Mouse (Mus musculus) lung, postnatal 36 days (tissue): ENCODE data around the gene Rabgap1l.

ENCODE experiments used
- DNase-seq: peaks from one replicate; pipeline ENCODE4 v3.0.0; 2022; ENCODE audit warnings: mixed read lengths

The Rabgap1l gene

DNA sequence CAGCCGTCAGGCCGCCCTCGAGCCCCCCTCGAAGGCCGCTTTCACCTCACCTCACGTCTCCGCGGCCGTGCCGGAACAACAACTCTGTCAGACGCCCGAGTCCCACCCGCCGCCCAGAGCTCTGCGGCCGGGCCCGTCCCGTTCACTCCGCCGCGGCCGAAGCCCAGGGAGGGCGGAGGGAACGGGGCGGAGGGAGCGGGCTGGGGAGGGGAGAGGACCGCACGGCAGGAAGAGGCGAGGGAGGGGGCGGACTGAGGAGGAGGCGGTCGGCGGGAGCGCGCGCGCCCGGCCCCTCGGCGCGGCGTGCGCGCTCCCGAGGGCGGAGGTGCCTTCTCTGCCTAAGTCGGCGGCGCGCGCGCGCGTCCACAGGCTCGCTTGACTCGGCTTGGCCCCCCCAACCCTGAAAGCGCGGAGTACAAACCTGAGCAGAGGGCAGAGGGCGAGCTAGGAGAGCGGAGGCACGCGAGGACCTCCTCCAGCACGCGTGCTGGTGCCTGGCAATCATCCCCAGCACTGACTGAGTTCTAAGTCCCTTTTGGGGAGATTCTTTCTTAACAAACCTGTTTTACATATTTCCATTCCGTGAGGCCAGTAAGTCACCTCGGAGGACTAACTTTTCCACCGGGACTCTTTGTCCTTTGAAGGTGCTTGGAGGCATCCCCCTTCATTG is at the start of gene Rabgap1l:
Rabgap1l (minus strand) TSS at position 526 of the 670 bp plus-strand sequence.
- DNase-seq, result peak; percentile 90

DNA sequence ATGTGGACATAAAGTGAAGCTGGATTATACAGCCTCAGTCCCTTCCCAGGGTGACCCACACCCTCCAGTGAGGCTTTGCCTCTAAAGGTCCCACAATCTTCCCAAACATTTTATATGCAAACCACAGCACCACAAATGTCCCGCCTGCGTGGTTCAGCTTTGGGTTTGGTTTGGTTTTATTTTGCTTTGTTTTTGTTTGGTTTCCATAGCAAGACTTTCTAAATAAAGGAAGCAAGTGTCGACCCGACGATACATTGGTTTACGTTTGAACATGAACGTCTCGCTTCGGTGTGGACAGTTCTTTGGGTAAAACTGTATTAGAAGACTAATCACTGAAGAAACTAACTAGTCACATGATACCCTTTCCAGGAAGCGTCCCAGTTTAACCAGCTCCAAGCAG is 49.6 kb upstream of the Rabgap1l start:
- DNase-seq, result peak; percentile 13

DNA sequence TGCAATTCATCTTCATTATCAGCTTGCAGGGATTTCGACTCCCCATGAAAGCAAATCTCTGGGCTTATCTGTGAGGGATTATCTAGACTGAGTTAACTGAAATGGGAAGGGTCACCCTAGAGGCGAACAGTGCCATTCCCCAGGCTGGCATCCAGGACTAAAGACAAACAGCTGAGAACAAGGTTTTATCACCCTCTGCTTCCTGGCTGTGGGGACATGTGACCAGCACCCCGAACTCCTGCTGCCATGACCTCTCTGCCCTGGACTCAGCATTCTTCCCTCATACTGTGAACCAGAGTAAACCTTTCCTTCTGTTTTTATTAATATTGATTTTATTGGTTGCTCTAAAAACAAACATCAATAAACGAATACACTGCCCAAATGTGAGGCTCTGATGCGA is 47.6 kb upstream of the Rabgap1l start:
- no peak for DNase-seq

DNA sequence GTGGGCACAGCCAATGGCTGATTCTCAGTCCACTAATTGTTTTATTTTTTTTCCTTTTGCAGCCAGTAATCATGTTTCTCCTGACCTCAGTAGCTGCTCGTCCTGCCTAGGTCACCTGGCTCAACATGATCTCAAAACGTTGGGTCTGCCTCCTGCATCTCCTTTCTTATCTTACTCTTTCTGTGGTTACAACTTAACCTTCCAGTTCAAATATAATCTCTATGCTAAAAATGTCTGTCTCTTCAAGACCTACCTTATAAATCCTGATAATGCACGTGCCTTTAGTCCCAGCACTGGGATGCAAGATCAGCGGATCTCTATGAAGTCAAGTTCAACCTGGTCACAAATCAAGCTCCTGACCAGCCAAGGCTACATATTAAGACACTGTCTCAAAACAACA is 46.1 kb upstream of the Rabgap1l start:
- DNase-seq, result no peak

DNA sequence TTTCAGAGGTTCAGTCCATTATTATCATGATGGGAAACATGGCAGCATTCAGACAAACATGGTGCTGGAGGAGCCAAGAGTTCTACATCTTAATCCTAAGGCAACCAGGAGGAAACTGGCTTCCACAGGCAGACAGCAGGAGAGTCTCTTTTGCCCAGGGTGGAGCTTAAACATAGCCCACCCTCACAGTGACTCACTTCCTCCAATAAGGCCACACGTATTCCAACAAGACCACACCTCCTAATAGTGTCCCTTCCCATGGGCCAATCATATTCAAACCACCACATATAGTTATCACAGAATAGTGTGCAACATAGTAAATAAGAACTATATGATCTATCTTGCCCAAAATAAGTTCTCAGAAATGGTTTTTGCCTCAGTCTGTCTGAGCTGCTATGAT is 41.4 kb upstream of the Rabgap1l start:
- no peak for DNase-seq

DNA sequence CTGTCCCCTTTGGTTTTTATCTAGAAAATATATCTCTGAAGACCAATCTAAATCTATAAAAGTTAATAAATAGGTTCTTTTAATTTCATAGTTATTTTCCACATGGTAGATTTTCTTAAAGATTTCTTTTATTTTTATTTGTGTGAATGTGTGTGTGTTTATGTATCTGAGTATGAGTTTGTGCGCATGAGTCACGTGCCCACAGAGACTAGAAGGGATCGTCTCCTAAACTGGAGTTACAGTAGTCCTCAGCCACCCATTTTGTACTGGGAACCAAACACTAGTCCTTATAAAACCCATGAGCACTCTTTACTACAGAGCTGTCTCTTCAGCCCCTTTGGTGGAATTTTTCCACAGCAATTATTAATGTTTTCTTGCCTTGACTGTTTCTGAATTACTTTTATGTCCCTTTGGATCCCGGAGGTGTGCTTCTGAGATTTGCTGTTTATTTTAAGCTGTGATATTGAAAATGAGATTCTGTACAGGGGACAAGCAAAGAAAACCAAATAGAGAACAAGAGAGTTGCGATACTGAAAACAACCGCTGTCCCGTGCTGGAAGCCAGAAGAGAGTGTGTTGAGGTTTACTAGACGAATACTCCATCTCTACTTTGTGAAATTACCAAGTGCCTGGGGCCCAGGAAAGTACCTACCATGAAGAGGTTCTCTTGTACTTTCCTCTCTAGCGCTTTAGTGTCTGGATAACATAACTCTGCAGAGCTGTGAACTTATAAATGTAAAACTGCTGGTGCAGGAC is 39.4 kb upstream of the Rabgap1l start:
- DNase-seq, result no peak

DNA sequence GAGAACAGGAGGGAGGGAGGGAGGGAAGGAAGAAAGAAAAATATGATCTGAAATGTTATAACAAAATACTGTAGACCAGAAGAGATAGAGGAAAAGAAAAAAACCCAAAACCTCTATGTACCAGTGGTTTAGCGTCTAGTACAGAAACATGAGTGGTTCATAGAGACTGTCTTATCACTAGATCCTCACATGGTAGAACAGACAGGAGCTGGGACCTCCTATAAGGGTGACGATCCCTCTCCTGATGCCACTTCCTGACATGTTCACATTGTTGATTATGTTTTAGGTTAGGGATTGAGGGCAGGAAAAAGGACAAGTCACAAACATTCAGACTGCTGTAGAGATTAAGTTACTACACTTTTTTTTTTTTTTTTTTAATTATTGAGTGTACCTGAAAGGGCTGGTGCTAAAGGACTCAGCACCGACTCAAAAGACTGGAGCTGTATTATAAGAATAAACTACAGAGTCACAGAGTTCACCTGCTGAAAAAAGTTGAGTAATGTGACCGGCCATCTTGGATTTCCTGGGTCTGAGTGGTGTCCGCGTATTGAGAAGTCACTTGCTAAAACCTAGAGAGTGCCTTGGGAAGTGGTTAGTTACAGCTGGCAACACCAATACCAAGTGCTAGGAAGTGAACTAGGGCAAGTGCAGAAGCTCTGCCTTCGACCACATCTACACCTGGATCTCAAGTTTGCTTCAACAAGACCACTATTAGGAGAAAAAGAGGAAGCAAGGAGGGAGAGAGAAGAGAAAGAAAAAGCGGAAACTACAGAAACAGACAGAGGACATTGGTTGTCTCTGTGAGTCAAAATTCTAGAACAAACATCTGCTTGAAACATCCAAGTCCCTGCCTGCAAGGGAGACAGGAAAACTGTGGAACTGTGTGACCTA is 37.8 kb upstream of the Rabgap1l start:
- no peak for DNase-seq

DNA sequence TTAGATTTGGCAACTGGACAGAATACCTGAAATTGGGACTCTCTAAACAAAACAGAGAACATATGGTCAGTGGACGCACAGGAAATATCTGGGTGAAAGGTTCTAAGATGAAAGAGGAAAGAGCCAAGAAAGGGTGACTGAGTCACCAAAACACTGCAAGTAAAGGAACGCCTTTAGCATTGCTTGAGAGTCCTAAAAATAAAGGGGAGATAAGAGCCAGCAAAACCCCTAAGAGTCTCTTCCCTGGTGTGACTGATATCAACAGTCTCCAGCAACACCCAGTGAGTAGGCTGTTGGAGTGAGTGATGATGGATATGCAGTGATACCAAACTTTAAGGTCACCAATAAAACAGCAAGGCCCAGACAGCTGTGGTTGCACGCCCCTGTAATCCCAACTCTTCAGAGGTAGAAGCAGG is 32.4 kb upstream of the Rabgap1l start:
- DNase-seq, result no peak

DNA sequence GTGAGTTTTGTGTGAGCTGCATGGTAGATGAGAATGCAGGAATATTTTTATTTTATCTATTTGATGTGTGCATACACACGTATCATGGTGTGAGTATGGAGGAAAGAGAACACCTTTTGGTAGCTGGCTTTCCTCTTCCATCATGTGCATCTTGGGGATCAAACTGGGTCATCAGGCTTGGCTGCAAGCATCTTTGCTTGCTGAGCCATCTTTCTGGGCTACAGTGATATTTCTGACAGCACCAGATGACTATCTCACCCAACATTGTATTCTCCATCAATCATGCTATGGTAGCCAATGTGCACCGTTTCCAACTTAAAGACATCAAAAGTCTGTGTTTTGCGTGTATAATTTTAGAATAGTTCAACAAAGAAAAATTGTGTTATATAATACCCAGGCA is 30.6 kb upstream of the Rabgap1l start:
- DNase-seq, result no peak

DNA sequence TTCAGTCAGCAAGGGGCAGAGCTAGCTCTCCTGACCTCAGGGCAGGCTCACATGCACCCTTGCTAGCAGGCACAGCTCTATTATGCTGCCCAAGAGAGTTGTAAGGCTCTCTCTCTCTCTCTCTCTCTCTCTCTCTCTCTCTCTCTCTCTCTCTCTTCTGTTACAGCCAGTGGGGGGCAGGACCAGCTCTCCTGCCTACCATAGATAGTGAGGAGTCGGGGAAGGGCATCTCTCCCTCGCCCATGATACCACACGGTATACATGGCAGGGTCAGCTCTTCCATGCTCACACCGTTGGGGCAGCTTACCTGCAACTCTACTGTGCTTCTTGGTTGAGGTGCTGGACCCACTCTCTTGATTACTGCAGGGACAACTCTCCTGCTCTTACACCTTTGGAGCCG is 21.2 kb upstream of the Rabgap1l start:
- DNase-seq, result no peak

DNA sequence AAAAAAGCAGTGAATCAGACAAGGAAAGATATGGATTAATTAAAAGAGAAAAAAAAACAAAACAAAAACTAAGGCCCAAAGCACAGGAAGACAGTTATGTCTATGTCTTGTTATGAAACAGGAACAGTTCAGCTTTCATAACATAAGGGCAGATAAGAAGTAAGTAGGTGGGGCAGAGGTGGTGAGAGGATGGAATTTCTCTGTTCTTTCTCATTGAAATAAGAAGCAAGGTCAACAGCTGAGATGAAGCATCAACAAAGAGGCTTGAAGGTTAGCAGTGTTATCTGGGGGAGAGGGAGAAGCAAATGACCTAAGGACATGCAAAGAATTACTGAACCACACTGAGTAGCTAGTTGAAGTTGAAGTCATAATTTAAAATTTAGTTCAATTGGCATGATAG is 19.4 kb upstream of the Rabgap1l start:
- DNase-seq, result no peak

DNA sequence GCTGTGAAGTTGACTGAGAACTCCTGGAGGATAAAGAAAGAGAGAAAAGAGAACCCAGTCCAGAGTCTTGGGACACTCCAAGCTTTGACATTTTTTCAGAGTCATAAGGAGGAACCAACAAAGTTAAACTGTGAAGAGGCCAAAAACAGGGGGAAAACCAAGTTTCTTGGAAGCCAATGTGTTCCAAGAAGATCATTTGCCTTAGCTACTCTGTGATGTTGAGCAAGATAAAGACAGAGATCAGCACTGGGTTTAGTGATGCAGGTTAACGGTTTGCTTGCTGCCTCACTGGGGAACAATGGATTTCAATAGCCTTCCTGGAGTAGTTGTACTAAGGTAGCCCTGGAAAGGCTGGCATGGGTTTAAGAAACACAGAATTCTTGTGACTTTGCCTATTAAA is 18.9 kb upstream of the Rabgap1l start:
- DNase-seq, result no peak

DNA sequence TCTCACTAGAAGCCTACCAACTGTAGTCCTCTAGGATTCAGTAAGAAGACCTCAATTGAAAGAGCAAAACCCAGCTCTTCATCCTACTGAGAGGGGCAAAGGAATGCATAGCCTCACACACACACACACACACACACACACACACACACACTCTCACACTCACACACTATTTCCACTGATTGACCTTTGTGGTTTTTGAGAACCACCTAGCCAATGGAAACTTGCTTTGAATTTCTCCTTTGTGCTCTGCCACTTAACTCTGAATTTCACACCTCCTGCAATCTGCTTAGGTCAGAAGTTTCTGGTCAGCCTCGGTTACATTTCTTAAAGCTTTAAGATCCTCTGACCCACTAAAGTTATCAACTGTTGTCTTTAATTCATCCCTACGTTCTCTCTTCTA is 12.3 kb upstream of the Rabgap1l start:
- DNase-seq, result no peak

DNA sequence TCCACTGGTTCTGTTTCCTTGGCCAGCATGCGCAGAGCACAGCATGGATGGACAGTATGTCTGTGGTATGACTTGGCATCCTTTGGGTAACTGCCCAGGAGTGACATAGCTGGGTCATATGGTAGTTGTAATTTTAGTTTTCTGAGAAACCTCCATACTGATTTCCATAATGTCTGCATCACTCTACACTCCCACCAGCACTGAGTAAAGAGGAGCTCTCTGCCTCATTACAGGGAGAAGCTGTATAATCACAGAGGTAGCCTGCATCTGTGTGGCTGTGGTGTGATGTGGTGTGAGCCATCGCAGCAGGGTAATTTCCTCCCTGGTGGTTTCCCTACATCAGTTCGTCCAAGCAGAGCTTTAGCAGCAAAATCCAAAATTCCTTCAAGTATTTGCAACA is 7.0 kb upstream of the Rabgap1l start:
- no peak for DNase-seq

DNA sequence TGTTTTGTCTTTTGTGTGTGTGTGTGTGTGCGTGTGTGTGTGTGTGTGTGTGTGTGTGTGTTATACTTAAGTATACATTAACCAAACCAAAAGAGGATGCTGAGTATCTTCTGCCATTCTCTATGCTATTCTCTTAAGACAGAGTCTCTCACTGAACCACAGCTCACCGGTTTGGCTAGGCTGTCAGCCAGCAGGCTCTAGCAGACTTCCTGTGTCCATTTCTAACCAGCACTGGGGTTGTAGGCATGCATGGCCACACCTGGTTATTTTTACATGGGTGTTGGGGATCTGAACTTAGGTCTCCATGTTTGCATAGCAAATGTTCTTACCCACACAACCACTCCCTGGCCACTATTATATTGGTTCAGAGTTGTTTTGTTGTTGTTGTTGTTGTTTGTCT is 2.0 kb upstream of the Rabgap1l start:
- DNase-seq, result no peak

DNA sequence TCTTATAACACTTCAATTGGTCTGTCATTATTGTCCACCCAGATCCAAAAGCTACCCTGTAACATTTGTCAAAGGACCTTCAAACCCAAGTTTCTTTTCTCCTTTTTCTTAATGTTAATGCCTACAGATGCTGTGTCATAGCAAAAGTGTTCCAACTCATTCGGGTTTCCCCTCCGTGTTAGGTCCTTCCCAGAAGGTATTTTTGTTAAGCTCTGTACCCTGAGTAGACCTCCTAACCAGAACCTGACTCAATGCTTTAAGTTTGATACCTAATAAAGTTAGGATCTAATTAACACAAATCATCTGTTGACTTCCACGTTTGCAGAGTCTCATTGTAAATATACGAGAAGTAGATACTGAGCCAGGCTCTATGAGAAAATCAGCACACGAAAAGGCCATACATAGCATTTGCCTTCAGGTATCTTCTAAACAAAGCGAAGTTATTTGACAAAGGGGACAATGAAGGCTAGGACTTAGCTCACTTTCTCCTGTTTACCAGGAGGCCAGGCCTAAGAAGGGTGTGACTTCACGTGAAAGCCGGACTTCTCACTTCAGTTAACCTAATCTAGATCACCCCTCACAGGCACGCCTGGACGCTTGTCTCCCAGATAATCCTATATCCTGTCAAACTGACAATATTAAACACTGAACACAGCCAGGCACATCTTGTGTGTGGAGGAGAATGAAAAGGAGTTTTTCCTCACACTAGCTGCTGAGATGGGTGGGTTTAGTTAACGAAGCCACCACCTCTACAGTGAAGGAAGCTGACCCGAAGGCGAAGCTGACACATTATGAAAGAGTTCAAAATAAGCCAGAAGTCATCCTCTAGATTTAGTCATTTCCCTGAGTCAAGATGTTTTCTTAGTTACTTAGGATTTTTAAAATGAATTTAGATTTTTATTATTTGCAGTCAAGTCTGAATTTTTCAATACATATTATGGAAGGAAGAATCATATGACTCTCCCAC is 1.1 kb upstream of the Rabgap1l start:
- DNase-seq, result no peak

DNA sequence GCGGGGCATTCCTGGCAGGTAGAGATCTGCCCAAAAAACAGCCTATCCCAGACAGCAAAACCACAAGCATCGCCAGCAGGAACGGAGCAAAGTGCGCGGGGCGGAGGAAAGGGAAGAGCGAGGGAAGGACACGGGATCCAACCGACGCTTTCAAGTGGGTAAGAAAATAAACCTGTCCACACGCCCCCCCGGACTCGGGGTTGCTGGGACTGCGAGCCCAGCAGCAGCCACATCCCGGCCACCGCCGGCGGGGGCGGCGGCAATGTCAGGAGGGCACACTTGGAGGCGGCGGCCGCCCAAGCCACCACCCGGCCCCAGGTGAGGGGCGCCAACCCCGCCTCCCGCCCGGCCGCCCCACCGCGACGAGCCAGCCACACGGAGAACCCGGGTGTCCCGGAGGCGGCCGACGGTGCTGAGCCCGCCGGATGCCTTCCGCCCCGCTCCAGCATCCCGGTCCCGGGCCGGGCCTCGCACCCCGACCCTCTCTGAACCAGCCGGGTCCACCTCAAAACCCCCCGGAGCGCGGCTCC is 790 bp downstream of the Rabgap1l start:
- peak; percentile 30 for DNase-seq

DNA sequence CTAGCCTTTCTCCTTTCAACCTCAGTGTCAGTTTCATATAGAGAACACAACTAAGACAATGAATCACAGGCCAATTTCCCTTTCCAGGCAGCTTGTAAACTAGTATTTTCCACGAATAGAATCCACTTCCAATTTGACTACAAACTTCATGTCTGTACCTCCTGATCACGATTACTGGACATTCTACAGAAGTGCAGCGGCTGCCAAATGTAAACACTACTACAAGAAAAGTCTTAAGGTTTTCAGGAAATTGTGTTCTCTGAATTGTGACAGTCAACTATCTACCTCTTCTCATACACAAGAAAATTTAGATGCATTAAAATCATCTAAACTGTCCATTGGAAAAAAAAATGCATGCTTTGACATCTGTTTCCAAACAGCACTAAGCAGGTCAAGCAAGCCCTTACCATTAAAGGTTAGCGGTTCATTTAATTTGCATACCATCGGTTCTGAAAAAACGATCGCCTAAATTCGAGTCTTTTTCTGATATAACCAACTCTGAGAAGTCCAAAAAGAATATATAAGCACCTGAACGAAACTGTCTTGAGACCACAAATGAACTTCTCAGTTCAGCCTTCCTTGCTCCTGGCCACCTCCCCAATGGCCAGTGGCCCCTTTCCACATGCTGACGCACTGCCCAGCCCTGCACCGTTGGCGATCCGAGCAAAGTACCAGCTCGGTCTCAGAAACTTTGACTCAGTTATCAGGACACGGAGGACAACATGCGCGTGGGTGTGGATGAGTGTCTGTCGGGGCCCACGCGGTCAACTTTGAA is 1.4 kb downstream of the Rabgap1l start:
- peak; percentile 34 for DNase-seq

DNA sequence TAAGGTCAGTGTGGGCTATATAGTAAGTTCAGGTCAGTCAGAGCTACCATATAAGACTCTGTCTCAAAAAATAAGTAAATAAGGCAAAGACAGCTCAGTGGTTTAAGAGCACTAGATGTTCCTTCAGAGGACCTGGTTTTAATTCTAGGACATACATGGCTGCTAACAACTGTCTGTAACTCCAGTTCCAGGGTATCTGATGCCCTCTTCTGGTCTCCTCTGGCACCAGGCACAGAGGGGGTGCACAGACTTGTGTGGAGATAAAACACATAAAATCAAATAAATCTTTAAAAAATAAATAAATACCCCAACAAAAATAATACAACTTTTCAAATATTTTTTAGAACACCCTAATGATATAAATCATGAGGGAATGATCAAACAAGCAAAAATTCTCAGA is 2.4 kb downstream of the Rabgap1l start:
- DNase-seq, result no peak

DNA sequence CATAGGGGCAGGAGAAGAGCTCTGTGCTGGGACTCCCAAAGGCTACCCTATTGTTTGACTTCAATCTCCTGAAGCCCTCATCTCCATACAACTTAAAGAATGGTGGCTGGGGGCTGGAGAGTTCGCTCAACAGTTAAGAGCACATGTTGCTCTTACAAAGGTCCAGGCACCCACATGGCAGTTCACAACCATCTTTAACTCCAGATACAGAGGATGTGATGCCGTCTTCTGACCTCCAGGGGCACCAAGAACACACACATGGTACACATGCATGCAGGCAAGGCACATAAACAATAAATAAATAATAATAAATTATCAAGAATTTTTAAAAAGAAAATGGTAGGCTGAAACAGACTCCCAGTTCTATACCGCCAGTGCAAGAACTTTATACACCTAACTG is 3.1 kb downstream of the Rabgap1l start:
- no peak for DNase-seq

DNA sequence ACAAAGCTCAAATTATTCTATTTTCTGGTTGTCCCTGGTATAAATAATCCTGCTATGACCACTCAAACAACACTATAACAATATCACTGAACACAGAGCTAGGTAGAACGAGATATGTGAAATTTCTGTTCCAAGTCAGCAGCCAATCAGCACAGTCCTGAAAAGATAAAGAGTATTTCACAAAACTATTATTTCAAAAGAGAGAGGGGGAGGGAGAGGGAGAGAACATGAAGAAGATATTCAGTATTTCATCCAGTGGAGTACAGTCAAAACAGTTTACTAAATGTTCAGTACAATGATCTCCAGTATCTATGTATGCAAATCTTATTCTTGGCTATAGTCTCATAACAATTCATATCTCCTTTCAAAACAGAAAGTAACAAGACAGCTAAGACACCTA is 5.1 kb downstream of the Rabgap1l start:
- DNase-seq, result no peak
